Mouse (Mus musculus) liver, embryonic 12.5 days (tissue): ENCODE results near the gene Tmem30a. TPM values are rescaled to one million over a fixed set of nuclear protein-coding genes. Genes with fewer than 3 reads are reported as not detected.
A peak's percentile ranks its signal among the peaks of the same experiment; 100 is the strongest.

Experiments used
- ATAC-seq: fragments of 200-750 bp; cut with Nextera tagmentation; 2 replicates; pipeline ENCODE4 v1.8.0; 2017; ENCODE audit warnings: moderate number of reproducible peaks, mild to moderate bottlenecking, moderate library complexity
- H3K27ac ChIP-seq: fragments of 300-500 bp; sonication (generic); 2 replicates; pipeline ENCODE4 v1.5.1; 2016; ENCODE audit warnings: mild to moderate bottlenecking
- H3K27me3 ChIP-seq: fragments of 300-500 bp; sonication (generic); replicated peaks from 2 replicates; pipeline ENCODE4 v1.6.1; 2016; ENCODE audit warnings: mild to moderate bottlenecking, moderate library complexity
- H3K36me3 ChIP-seq: fragments of 300-500 bp; sonication (generic); 2 replicates; pipeline ENCODE4 v1.6.1; 2016; ENCODE audit warnings: mild to moderate bottlenecking, moderate library complexity
- H3K4me1 ChIP-seq: fragments of 300-500 bp; sonication (generic); 2 replicates; pipeline ENCODE4 v1.6.1; 2016
- H3K4me2 ChIP-seq: fragments of 300-500 bp; sonication (generic); 2 replicates; pipeline ENCODE4 v1.6.1; 2016; ENCODE audit warnings: mild to moderate bottlenecking, moderate library complexity
- H3K4me3 ChIP-seq: fragments of 300-500 bp; sonication (generic); 2 replicates; pipeline ENCODE4 v1.5.1; 2016; ENCODE audit warnings: mild to moderate bottlenecking, moderate library complexity
- H3K9ac ChIP-seq: fragments of 300-500 bp; sonication (generic); 2 replicates; pipeline ENCODE4 v1.6.1; 2016; ENCODE audit warnings: mild to moderate bottlenecking, moderate library complexity
- H3K9me3 ChIP-seq: fragments of 300-500 bp; sonication (generic); replicated peaks from 2 replicates; pipeline ENCODE4 v1.6.1; 2016; ENCODE audit warnings: mild to moderate bottlenecking, moderate library complexity
- WGBS: fragments of 180-500 bp; shearing (Covaris S2); methylation state at CpG from one replicate; pipeline ENCODE4 v1.1.7; 2016; ENCODE audit not compliant: insufficient replicate concordance; 5-methylcytosine and 5-hydroxymethylcytosine counted together
- polyA plus RNA-seq: library from polyadenylated mRNA; unstranded; fragments of >200 nt; fragmentation: Nextera tagmentation; extraction: Ambion mirVana; gene quantifications from 2 replicates; pipeline ENCODE4 v1.2.1, GENCODE M21; 2016

Gene Tmem30a
- polyA plus RNA-seq, result 38.9 and 41.9 TPM in 2 replicates

GRCm38 (mm10) chr9:79792841-79793835 is at the start of gene Tmem30a:
Gene Tmem30a (minus strand): TSS chr9:79793507.
- Histone ChIP-seq H3K36me3 (0 out of 2 replicates have a peak, but pooled peaks cover 2% of the 10 kb centered on the region), H3K27ac (peak within 1 kb of the TSS; percentile 95), H3K9ac (peak within 1 kb of the TSS; percentile 88), H3K9me3 (no peaks in the 10 kb centered on the region), H3K4me3 (peak within 1 kb of the TSS; percentile 96), H3K4me1 (peaks cover 27% of the 10 kb centered on the region), H3K27me3 (no peaks in the 10 kb centered on the region), H3K4me2 (peak within 1 kb of the TSS; percentile 81)
- peak; percentile 97 for ATAC-seq
- under 1% methylated on average over 91 of the region's 91 CpGs for WGBS

DNA sequence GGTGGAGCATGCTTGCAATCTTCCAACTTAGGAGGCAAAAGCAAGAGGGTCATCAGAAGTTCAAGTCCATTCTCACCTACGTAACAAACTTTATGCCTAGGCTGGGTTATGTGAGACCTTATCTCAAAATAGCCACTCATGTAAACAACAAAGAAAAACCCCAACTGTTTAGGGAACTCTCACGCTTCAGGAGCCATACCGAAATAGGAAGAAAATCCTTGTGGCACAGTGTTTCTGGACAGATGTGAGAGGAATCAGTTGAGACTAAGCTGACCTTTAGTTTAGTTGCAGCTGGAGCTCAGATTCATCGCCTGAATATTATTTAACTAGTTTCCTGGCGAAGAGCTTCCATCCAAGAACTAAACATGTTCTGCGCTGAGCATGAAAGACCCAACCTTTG is 49.3 kb upstream of the Tmem30a start:
- Histone ChIP-seq H3K4me1 (no peaks in the 10 kb centered on the region), H3K27me3 (no peaks in the 10 kb centered on the region), H3K27ac (no peak overlapping the region), H3K9me3 (no peaks in the 10 kb centered on the region), H3K9ac (no peak overlapping the region), H3K4me3 (no peak overlapping the region), H3K4me2 (no peak overlapping the region), H3K36me3 (no peaks in the 10 kb centered on the region)
- WGBS, result 67% methylated on average over 6 of the region's 6 CpGs
- ATAC-seq, result no peak

- Histone ChIP-seq H3K36me3 (no peaks in the 10 kb centered on the region), H3K4me3 (no peak overlapping the region), H3K9me3 (no peaks in the 10 kb centered on the region), H3K4me2 (no peak overlapping the region), H3K9ac (no peak overlapping the region), H3K27me3 (no peaks in the 10 kb centered on the region), H3K27ac (no peak overlapping the region), H3K4me1 (no peaks in the 10 kb centered on the region)
- ATAC-seq, result no peak
Measured at GRCm38 (mm10) chr9:79842028-79842427, 48.7 kb upstream of the Tmem30a start.

DNA sequence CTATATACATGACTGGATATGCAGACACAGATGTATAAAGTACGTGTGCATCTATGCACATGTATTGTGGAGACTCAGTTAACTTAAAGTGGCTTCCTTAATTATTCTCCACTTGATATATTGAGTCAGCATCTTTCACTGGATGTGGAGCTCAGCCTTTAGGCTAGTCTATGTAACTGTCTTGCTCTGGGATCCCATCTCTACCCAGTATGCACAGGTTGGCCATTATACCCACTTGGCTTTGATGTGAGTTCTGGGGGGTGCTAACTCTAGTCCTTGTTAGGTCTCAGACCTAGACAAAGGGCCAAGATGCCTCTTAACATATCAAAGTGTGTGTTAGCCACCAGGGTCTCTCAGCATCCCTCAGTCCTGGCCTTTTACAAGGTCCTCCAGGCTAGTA is 38.0 kb upstream of the Tmem30a start:
- Histone ChIP-seq H3K4me3 (no peak overlapping the region), H3K4me1 (no peaks in the 10 kb centered on the region), H3K36me3 (no peaks in the 10 kb centered on the region), H3K9ac (no peak overlapping the region), H3K27ac (no peak overlapping the region), H3K4me2 (no peak overlapping the region), H3K9me3 (no peaks in the 10 kb centered on the region), H3K27me3 (no peaks in the 10 kb centered on the region)
- WGBS, result 81% methylated on average over 1 of the region's 1 CpGs
- ATAC-seq, result no peak

GRCm38 (mm10) chr9:79830874-79831273 is 37.6 kb upstream of the Tmem30a start:
- no peak overlapping the region for H3K4me2 ChIP-seq
- H3K36me3 ChIP-seq, result no peaks in the 10 kb centered on the region
- WGBS, result 41% methylated on average over 4 of the region's 4 CpGs
- no peaks in the 10 kb centered on the region for H3K27me3 ChIP-seq
- no peak for ATAC-seq
- no peaks in the 10 kb centered on the region for H3K4me1 ChIP-seq
- H3K4me3 ChIP-seq, result no peak overlapping the region
- no peaks in the 10 kb centered on the region for H3K9me3 ChIP-seq
- H3K27ac ChIP-seq, result no peak overlapping the region
- H3K9ac ChIP-seq, result no peak overlapping the region

DNA sequence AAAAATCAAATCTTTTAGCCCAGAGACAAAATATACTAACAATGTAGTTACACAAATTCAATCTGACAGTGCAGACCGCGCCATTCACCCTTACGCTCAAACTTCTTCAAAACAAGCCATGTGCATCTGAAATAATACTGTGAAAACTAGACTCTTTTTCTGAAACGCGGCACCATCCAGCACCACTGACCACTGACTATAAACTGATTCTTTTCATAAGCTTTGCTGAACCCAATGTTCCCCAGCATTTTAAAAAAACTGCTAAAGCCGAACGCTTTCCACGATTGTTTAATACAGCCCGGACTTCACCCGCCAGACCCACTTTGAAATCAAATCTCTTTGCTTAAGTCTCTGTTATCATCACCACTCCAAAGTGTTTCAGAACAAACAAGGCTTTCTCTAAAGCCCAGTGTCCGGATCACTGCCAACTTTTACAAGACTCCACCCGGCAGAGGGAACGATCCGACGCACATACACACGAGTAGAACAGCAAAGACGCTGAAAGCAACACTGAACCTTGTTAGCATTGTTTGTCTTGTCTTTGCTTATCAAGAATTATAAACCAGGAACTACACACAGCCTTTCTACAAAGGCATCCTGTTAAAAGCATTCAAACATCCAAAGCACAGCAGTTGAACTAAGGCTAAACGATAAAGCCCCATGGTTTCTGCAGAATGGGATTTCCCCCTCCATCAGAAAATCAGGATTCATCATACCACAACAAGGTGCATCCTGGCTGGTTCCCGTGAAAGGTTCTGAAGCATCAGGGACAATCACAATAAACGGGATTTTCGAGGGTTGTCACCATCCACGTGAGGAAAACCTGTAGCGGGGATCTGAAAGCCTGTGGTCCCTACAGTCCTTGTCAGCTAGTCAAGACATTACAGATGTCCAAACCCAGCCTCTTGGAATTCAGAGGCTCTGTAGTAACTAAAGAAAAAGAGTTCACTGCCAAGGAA is 36.8 kb upstream of the Tmem30a start:
- Histone ChIP-seq H3K9ac (no peak overlapping the region), H3K27ac (no peak overlapping the region), H3K27me3 (no peaks in the 10 kb centered on the region), H3K9me3 (no peaks in the 10 kb centered on the region), H3K4me3 (no peak overlapping the region), H3K4me2 (no peak overlapping the region), H3K4me1 (no peaks in the 10 kb centered on the region), H3K36me3 (no peaks in the 10 kb centered on the region)
- no peak for ATAC-seq
- 71% methylated on average over 23 of the region's 23 CpGs for WGBS

GRCm38 (mm10) chr9:79827072-79827471 is 33.8 kb upstream of the Tmem30a start:
- no peak overlapping the region for H3K4me3 ChIP-seq
- H3K9ac ChIP-seq, result no peak overlapping the region
- ATAC-seq, result no peak
- no peak overlapping the region for H3K27ac ChIP-seq
- H3K4me2 ChIP-seq, result no peak overlapping the region
- H3K4me1 ChIP-seq, result no peaks in the 10 kb centered on the region
- H3K9me3 ChIP-seq, result no peaks in the 10 kb centered on the region
- no peaks in the 10 kb centered on the region for H3K36me3 ChIP-seq
- 62% methylated on average over 2 of the region's 2 CpGs for WGBS
- H3K27me3 ChIP-seq, result no peaks in the 10 kb centered on the region

GRCm38 (mm10) chr9:79825526-79825925 is 32.2 kb upstream of the Tmem30a start:
- no peaks in the 10 kb centered on the region for H3K9me3 ChIP-seq
- ATAC-seq, result no peak
- H3K4me3 ChIP-seq, result no peak overlapping the region
- H3K27ac ChIP-seq, result no peak overlapping the region
- H3K36me3 ChIP-seq, result no peaks in the 10 kb centered on the region
- H3K4me2 ChIP-seq, result no peak overlapping the region
- H3K27me3 ChIP-seq, result no peaks in the 10 kb centered on the region
- H3K9ac ChIP-seq, result no peak overlapping the region
- H3K4me1 ChIP-seq, result no peaks in the 10 kb centered on the region
- 77% methylated on average over 7 of the region's 7 CpGs for WGBS

- Histone ChIP-seq H3K9me3 (no peaks in the 10 kb centered on the region), H3K4me2 (no peak overlapping the region), H3K4me3 (no peak overlapping the region), H3K9ac (no peak overlapping the region), H3K27ac (no peak overlapping the region), H3K27me3 (no peaks in the 10 kb centered on the region), H3K4me1 (no peaks in the 10 kb centered on the region), H3K36me3 (no peaks in the 10 kb centered on the region)
- no peak for ATAC-seq
- 77% methylated on average over 2 of the region's 2 CpGs for WGBS
Measured at GRCm38 (mm10) chr9:79823856-79824255, 30.5 kb upstream of the Tmem30a start.

- WGBS, result 64% methylated on average over 4 of the region's 4 CpGs
- no peak for ATAC-seq
Measured at GRCm38 (mm10) chr9:79823438-79823837, 30.1 kb upstream of the Tmem30a start.

DNA sequence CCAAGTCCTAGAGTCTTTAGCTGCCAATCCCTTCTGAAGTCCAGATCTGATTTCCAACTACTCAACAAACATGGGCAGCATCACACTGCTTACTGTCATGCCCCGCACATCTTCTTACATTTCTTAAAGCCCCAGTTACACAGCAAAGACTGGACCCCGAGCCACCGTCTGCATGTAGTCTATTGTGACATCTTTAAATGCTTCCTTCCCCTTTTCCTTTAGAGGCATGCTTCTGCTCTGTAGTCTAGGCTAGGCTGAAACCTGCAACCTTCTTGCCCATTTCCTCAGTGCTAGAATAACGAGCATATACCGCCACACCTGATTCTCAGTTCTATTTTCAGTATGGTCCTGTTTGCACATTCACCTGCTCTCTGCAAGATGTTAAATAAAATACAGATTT is 23.2 kb upstream of the Tmem30a start:
- H3K27ac ChIP-seq, result no peak overlapping the region
- H3K9ac ChIP-seq, result no peak overlapping the region
- H3K9me3 ChIP-seq, result no peaks in the 10 kb centered on the region
- H3K4me2 ChIP-seq, result peak overlapping the region; percentile 16; the same call in 1 of the 2 replicates
- 29% methylated on average over 5 of the region's 5 CpGs for WGBS
- no peaks in the 10 kb centered on the region for H3K36me3 ChIP-seq
- H3K4me3 ChIP-seq, result no peak overlapping the region
- ATAC-seq, result no peak
- H3K27me3 ChIP-seq, result no peaks in the 10 kb centered on the region
- no peaks in the 10 kb centered on the region for H3K4me1 ChIP-seq

More at GRCm38 (mm10) chr9:79823438-79823837, 30.1 kb upstream of the Tmem30a start:
- Histone ChIP-seq H3K4me3 (no peak overlapping the region), H3K4me1 (no peaks in the 10 kb centered on the region), H3K27ac (no peak overlapping the region), H3K27me3 (no peaks in the 10 kb centered on the region), H3K36me3 (no peaks in the 10 kb centered on the region), H3K9me3 (no peaks in the 10 kb centered on the region), H3K9ac (no peak overlapping the region), H3K4me2 (no peak overlapping the region)

GRCm38 (mm10) chr9:79816013-79816412 is 22.7 kb upstream of the Tmem30a start:
- Histone ChIP-seq H3K9me3 (no peaks in the 10 kb centered on the region), H3K4me2 (peak overlapping the region; percentile 16; the same call in 1 of the 2 replicates), H3K4me1 (no peaks in the 10 kb centered on the region), H3K27ac (no peak overlapping the region), H3K4me3 (no peak overlapping the region), H3K9ac (no peak overlapping the region), H3K36me3 (no peaks in the 10 kb centered on the region), H3K27me3 (no peaks in the 10 kb centered on the region)
- ATAC-seq, result 0 out of 2 replicates have a peak, but pooled peaks have one; percentile 27
- 44% methylated on average over 11 of the region's 11 CpGs for WGBS
